8 mouse cellular contexts compared by ENCODE assay signal in the genomic region with DNA sequence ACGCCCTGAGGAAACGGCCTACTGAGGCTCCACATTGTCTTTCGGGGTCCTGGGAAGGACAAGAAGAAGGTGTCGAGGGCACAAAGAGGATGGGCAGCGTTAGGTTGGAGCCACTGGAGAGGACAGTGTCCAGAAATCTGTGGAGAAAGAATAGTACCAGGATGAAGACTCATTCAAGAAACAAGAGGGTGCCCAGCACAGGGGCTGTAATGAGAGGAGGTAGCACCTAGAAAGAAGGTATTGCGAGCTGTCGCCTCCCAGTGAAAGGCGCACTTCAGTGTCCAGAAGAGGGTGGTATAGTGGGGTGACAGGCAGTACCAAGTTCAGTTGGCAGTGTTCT. TPM values are rescaled to one million over a fixed set of nuclear protein-coding genes. Genes with fewer than 3 reads are reported as not detected.
DNase-seq lines count a peak whose midpoint lies in the region; ATAC-seq and TF ChIP-seq lines count a peak whose summit lies in the region.

No protein-coding gene starts in this region.

- under 1% methylated on average over 8 of the region's 8 CpGs for WGBS in forebrain, embryonic 14.5 days
- WGBS in liver, embryonic 16.5 days (ENCODE audit: insufficient replicate concordance) = 1% methylated on average over 8 of the region's 8 CpGs

- intact Hi-C loops in gastrocnemius, adult 2 months (cut with DNase I) = no loop called here

- peak overlapping the region; percentile 93 for H3K27ac ChIP-seq in gastrocnemius, adult 2 months
- peak overlapping the region; percentile 87 for H3K27ac ChIP-seq in forebrain, embryonic 14.5 days (ENCODE audit: low read depth, low read length)
- peak overlapping the region; percentile 94 for H3K27ac ChIP-seq in liver, embryonic 16.5 days (ENCODE audit: low read length)

- H3K27me3 ChIP-seq in C2C12 (ENCODE audit: control insufficient read depth, insufficient read depth, insufficient read length) = no peaks in the 10 kb centered on the region
- H3K27me3 ChIP-seq in forebrain, embryonic 14.5 days (replicated peaks; ENCODE audit: control insufficient read depth, insufficient read depth, low read length) = no peaks in the 10 kb centered on the region
- H3K27me3 ChIP-seq in liver, embryonic 16.5 days (ENCODE audit: control insufficient read depth, insufficient read depth, low read depth, low read length) = no peaks in the 10 kb centered on the region

- peaks cover 20% of the 10 kb centered on the region for H3K36me3 ChIP-seq in C2C12 (ENCODE audit: control insufficient read depth, insufficient read depth)
- peaks cover 29% of the 10 kb centered on the region for H3K36me3 ChIP-seq in forebrain, embryonic 14.5 days (ENCODE audit: control insufficient read depth, insufficient read depth, low read length)
- peaks cover 9% of the 10 kb centered on the region for H3K36me3 ChIP-seq in liver, embryonic 16.5 days (ENCODE audit: control insufficient read depth, insufficient read depth)

- H3K79me2 ChIP-seq in C2C12 (ENCODE audit: control insufficient read depth, insufficient read depth) = peaks cover 21% of the 10 kb centered on the region

- no peak for DNase-seq in gastrocnemius, adult 2 months
- DNase-seq in gastrocnemius, adult 8-10 months (ENCODE audit: low spot score in 2 of 2) = no peak
- DNase-seq in forebrain, embryonic 14.5 days (ENCODE audit: low spot score) = no peak
- no peak for DNase-seq in adrenal gland, postnatal 36 days
- DNase-seq in adrenal gland, adult 2 months = no peak
- DNase-seq in adrenal gland, adult 18-20 months (ENCODE audit: low spot score in 2 of 2) = no peak

- H3K9me3 ChIP-seq in forebrain, embryonic 14.5 days (replicated peaks; ENCODE audit: control insufficient read depth, low read length) = no peaks in the 10 kb centered on the region
- H3K9me3 ChIP-seq in liver, embryonic 16.5 days (replicated peaks; ENCODE audit: control insufficient read depth, low read length) = no peaks in the 10 kb centered on the region

- H3K4me1 ChIP-seq in forebrain, embryonic 14.5 days (ENCODE audit: control insufficient read depth, insufficient read depth, low read length) = peaks cover 29% of the 10 kb centered on the region
- H3K4me1 ChIP-seq in liver, embryonic 16.5 days (ENCODE audit: control insufficient read depth, low read depth, low read length) = peaks cover 58% of the 10 kb centered on the region

- peak overlapping the region; percentile 83 for H3ac ChIP-seq in C2C12 (ENCODE audit: control insufficient read depth, insufficient read length, low read depth)

- peak overlapping the region; percentile 80 for H3K4me3 ChIP-seq in gastrocnemius, adult 2 months
- H3K4me3 ChIP-seq in C2C12 (ENCODE audit: insufficient read depth, poor library complexity, severe bottlenecking) = peak overlapping the region; percentile 55
- peak overlapping the region; percentile 64 for H3K4me3 ChIP-seq in forebrain, embryonic 14.5 days (ENCODE audit: low read depth, low read length)
- H3K4me3 ChIP-seq in liver, embryonic 16.5 days (ENCODE audit: low read depth, low read length) = peak overlapping the region; percentile 85

- peak overlapping the region; percentile 76 for H3K4me2 ChIP-seq in forebrain, embryonic 14.5 days (ENCODE audit: low read length)
- peak overlapping the region; percentile 99 for H3K4me2 ChIP-seq in liver, embryonic 16.5 days (ENCODE audit: low read depth, low read length)

- peak; percentile 14; the same call in 1 of the 2 replicates for ATAC-seq in forebrain, embryonic 14.5 days
- peak; percentile 5 for ATAC-seq in liver, embryonic 16.5 days (ENCODE audit: low read depth)

- H3K79me3 ChIP-seq in C2C12 (ENCODE audit: low read depth) = peaks cover 14% of the 10 kb centered on the region

- peak overlapping the region; percentile 81 for H3K9ac ChIP-seq in forebrain, embryonic 14.5 days (ENCODE audit: low read length)
- peak overlapping the region; percentile 83 for H3K9ac ChIP-seq in liver, embryonic 16.5 days (ENCODE audit: low read depth, low read length)

- no peak for TF ChIP-seq CTCF in gastrocnemius, adult 2 months (IDR thresholded peaks at IDR 0.05)
- TF ChIP-seq CTCF in C2C12 (IDR thresholded peaks at IDR 0.05; ENCODE audit: control insufficient read depth, insufficient read depth, insufficient read length) = no peak

TF ChIP-seq in C2C12, 6 proteins besides CTCF, POLR2A, EP300 and RAD21:
- no peak for TF ChIP-seq MYOG (IDR thresholded peaks at IDR 0.05; ENCODE audit: control insufficient read depth, extremely low read depth, insufficient read length)
- TF ChIP-seq FOSL1 (IDR thresholded peaks at IDR 0.05; ENCODE audit: insufficient read depth, low read length, poor library complexity, severe bottlenecking) = no peak
- no peak for TF ChIP-seq CEBPB (IDR thresholded peaks at IDR 0.05; ENCODE audit: low read depth)
- TF ChIP-seq MYOD1 (IDR thresholded peaks at IDR 0.05; ENCODE audit: control insufficient read depth, insufficient read length, low read depth) = no peak
- no peak for TF ChIP-seq MAX (IDR thresholded peaks at IDR 0.05)
- TF ChIP-seq USF1 (IDR thresholded peaks at IDR 0.05; ENCODE audit: low read depth) = no peak
TF ChIP-seq in C2C12: peak in this region for 0.

RNA-seq across cellular contexts. Expression of gene Polr2h, which starts 0.7 kb away (rescaled TPM):
- 1 to 10 TPM; 7.6 to 9.2 TPM for total RNA-seq in gastrocnemius, adult 2 months (2021)
- 10 to 100 TPM in 2 of 4 experiments, 1 to 10 TPM in 2; 7.5 to 10.5 (median 9.9) TPM for total RNA-seq in gastrocnemius, adult 8-10 months (2022)
- polyA plus RNA-seq in C2C12 (2012; fragmentation: generic; extraction: Trizol) = 104 TPM
- polyA plus RNA-seq in forebrain, embryonic 14.5 days (2014; fragmentation: Nextera tagmentation; extraction: Ambion mirVana) = 112 and 126 TPM in 2 replicates
- polyA plus RNA-seq in liver, embryonic 16.5 days (2015; fragmentation: Nextera tagmentation; extraction: Ambion mirVana) = 27.7 and 31.6 TPM in 2 replicates
- 10 to 100 TPM; 37.0 to 56.4 TPM for total RNA-seq in adrenal gland, postnatal 36 days (2021)
- total RNA-seq in adrenal gland, adult 2 months (2021) = 10 to 100 TPM; 31.2 to 45.2 TPM
- 9.3 and 9.5 TPM in 2 replicates for polyA plus RNA-seq in adrenal gland, adult 2 months (2012; rRNA removed)
- total RNA-seq in adrenal gland, adult 18-20 months (2021) = 10 to 100 TPM; 28.0 to 37.1 TPM

RNA-seq across cellular contexts. Expression of gene Clcn2, which starts 0.7 kb away (rescaled TPM):
- total RNA-seq in gastrocnemius, adult 2 months (2021) = 1 to 10 TPM in 1 of 2 experiments, under 1 TPM in 1; 0.89 to 1.0 TPM
- 1 to 10 TPM in 2 of 4 experiments, under 1 TPM in 2; 0.68 to 1.2 (median 1.1) TPM for total RNA-seq in gastrocnemius, adult 8-10 months (2022)
- 5.8 TPM for polyA plus RNA-seq in C2C12 (2012; fragmentation: generic; extraction: Trizol)
- 11.9 and 15.2 TPM in 2 replicates for polyA plus RNA-seq in forebrain, embryonic 14.5 days (2014; fragmentation: Nextera tagmentation; extraction: Ambion mirVana)
- 9.7 and 11.5 TPM in 2 replicates for polyA plus RNA-seq in liver, embryonic 16.5 days (2015; fragmentation: Nextera tagmentation; extraction: Ambion mirVana)
- 10 to 100 TPM; 19.3 to 66.2 TPM for total RNA-seq in adrenal gland, postnatal 36 days (2021)
- total RNA-seq in adrenal gland, adult 2 months (2021) = 10 to 100 TPM; 24.5 to 60.5 TPM
- 198 and 282 TPM in 2 replicates for polyA plus RNA-seq in adrenal gland, adult 2 months (2012; rRNA removed)
- total RNA-seq in adrenal gland, adult 18-20 months (2021) = 10 to 100 TPM; 16.8 to 52.6 TPM

RNA-seq across cellular contexts. Expression of gene Chrd, which starts 16.1 kb away (rescaled TPM):
- 1 to 10 TPM; 2.9 to 3.6 TPM for total RNA-seq in gastrocnemius, adult 2 months (2021)
- total RNA-seq in gastrocnemius, adult 8-10 months (2022) = 1 to 10 TPM; 1.3 to 2.9 (median 2.3) TPM
- 0.63 TPM for polyA plus RNA-seq in C2C12 (2012; fragmentation: generic; extraction: Trizol)
- 2.6 and 3.8 TPM in 2 replicates for polyA plus RNA-seq in forebrain, embryonic 14.5 days (2014; fragmentation: Nextera tagmentation; extraction: Ambion mirVana)
- polyA plus RNA-seq in liver, embryonic 16.5 days (2015; fragmentation: Nextera tagmentation; extraction: Ambion mirVana) = 0.32 and 0.39 TPM in 2 replicates
- 10 to 100 TPM; 10.4 to 10.6 TPM for total RNA-seq in adrenal gland, postnatal 36 days (2021)
- total RNA-seq in adrenal gland, adult 2 months (2021) = 10 to 100 TPM in 1 of 2 experiments, 1 to 10 TPM in 1; 9.1 to 19.3 TPM
- polyA plus RNA-seq in adrenal gland, adult 2 months (2012; rRNA removed) = 41.4 and 43.5 TPM in 2 replicates
- 10 to 100 TPM in 1 of 2 experiments, 1 to 10 TPM in 1; 9.7 to 12.4 TPM for total RNA-seq in adrenal gland, adult 18-20 months (2021)

RNA-seq across cellular contexts. Expression of gene Thpo, which starts 17.5 kb away (rescaled TPM):
- total RNA-seq in gastrocnemius, adult 2 months (2021) = 1 to 10 TPM; 5.1 to 6.3 TPM
- 1 to 10 TPM; 4.8 to 7.1 (median 6.2) TPM for total RNA-seq in gastrocnemius, adult 8-10 months (2022)
- 0.15 TPM for polyA plus RNA-seq in C2C12 (2012; fragmentation: generic; extraction: Trizol)
- 0.25 and 0.62 TPM in 2 replicates for polyA plus RNA-seq in forebrain, embryonic 14.5 days (2014; fragmentation: Nextera tagmentation; extraction: Ambion mirVana)
- polyA plus RNA-seq in liver, embryonic 16.5 days (2015; fragmentation: Nextera tagmentation; extraction: Ambion mirVana) = 5.1 and 6.1 TPM in 2 replicates
- total RNA-seq in adrenal gland, postnatal 36 days (2021) = 1 to 10 TPM; 1.3 to 1.5 TPM
- 1 to 10 TPM; 1.2 to 6.4 TPM for total RNA-seq in adrenal gland, adult 2 months (2021)
- 9.7 and 15.3 TPM in 2 replicates for polyA plus RNA-seq in adrenal gland, adult 2 months (2012; rRNA removed)
- 1 to 10 TPM; 1.2 to 4.2 TPM for total RNA-seq in adrenal gland, adult 18-20 months (2021)

RNA-seq across cellular contexts. Expression of gene Fam131a, which starts 23.8 kb away (rescaled TPM):
- total RNA-seq in gastrocnemius, adult 2 months (2021) = 10 to 100 TPM; 46.0 to 62.9 TPM
- total RNA-seq in gastrocnemius, adult 8-10 months (2022) = 10 to 100 TPM; 48.8 to 74.6 (median 59.1) TPM
- 0.05 TPM for polyA plus RNA-seq in C2C12 (2012; fragmentation: generic; extraction: Trizol)
- 51.5 and 55.5 TPM in 2 replicates for polyA plus RNA-seq in forebrain, embryonic 14.5 days (2014; fragmentation: Nextera tagmentation; extraction: Ambion mirVana)
- polyA plus RNA-seq in liver, embryonic 16.5 days (2015; fragmentation: Nextera tagmentation; extraction: Ambion mirVana) = 1.4 and 2.3 TPM in 2 replicates
- 10 to 100 TPM; 13.5 to 15.0 TPM for total RNA-seq in adrenal gland, postnatal 36 days (2021)
- 10 to 100 TPM; 10.3 to 13.3 TPM for total RNA-seq in adrenal gland, adult 2 months (2021)
- 24.9 and 29.4 TPM in 2 replicates for polyA plus RNA-seq in adrenal gland, adult 2 months (2012; rRNA removed)
- 10 to 100 TPM; 11.7 to 16.1 TPM for total RNA-seq in adrenal gland, adult 18-20 months (2021)

Comparison
In these comparisons a context has a peak if more than half of its experiments do, and no peak if none do; other contexts are left out.
1. RNA of gene Clcn2, which starts 0.7 kb away (total RNA-seq): 19.3 to 66.2 TPM in adrenal gland, postnatal 36 days, 24.5 to 60.5 TPM in adrenal gland, adult 2 months and 16.8 to 52.6 TPM in adrenal gland, adult 18-20 months; 0.68 to 1.2 TPM in gastrocnemius, adult 8-10 months and 0.89 to 1.0 TPM in gastrocnemius, adult 2 months; every median in the first group is over 4 times any median in the second.
2. Peak in every context shown above with its lines, with median percentiles within 50 percentile points of each other: H3K27ac ChIP-seq and H3K4me3 ChIP-seq.